Mouse (Mus musculus) ZHBTc4 (cell line): ENCODE data around the gene Rap2c.
A peak's percentile ranks its signal among the peaks of the same experiment; 100 is the strongest.

Experiments used
- DNase-seq: peaks from one replicate; pipeline ENCODE4 v3.0.0-alpha.2; 2011; ENCODE audit warnings: low read depth, low spot score

Gene Rap2c

DNA sequence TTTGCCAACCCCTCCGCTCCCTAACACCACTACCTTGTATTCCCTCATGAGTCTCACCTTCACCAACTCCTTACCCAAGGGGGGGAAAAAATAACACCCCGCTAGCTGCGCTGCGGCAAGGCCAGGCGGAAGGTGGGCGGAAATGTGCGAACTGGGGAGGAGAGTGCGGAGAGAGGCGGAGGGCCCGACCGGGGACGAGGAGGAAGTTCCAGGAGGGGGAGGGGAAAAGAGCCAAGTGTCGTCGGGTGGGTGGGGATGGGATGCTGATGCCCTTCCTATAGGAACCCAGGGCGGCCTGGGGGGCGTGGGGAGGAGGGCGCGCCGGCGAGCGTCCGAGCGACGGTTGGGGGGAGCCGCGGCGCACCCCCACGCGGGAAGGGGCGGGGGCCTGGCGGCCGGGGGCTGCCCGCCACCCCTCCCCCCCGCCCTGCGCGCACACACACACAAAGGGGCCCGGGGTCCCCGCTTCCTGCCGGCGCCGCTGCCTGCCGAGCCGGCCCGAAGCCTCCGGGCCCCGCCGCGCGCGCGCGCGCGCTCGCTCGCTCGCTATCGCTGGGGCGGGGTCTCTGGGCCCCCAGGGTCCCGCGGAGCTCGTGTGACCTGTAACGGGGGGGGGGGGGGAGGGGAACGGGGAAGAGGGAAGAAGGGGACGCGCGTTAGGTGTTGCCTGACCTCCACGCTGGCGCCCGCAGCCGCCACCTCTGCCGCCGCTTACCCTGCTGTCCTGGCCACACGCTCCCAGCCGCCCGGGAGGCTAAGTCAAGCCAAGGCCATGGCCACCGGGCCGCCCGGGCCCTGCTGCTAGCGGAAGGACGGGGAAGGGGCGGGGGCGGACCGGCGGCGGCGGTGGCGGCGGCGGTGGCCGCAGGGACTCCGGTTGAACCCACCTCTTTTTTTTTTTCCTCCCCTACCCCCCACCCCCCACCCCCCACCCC lies at the start of gene Rap2c:
Gene Rap2c, minus strand, starts transcription at position 168 of the 935 bp plus-strand sequence.
- peak; percentile 88 for DNase-seq

DNA sequence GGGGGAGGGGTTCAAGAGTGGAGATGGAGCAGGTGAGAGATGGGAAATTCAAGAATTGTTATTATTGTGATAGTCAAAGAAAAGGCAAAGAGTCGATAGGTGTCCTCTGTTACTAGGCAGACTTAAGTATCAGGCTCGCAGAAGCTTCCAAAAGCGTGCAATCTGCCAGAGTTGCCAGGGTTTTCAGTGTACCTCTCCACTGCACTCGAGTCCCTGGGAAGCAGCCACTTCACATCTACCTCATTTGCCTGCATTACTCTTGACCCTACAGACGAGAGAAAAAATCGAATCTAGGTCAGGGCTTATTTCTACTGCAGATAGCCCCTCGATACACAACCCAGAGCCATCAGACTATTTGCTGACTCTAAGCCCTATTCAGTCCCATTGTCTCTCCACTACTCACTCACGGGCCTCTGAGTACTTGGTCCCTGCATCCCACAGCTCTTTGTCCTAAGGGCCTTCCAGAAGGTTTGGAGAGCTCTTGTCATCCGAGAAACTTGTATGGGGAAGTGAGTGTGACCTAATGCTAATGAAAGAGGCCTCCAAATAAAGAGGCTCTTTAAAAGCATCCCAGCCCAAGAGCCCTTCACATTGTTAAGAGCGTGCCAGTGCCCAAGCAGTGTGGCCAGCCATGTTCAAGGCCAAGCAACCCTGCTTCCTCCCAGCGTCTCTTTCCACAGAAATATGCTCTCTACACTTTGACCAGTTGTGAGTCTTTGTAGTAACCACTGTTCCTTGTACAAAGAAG lies 48.9 kb upstream of the Rap2c start:
- DNase-seq: no peak

DNA sequence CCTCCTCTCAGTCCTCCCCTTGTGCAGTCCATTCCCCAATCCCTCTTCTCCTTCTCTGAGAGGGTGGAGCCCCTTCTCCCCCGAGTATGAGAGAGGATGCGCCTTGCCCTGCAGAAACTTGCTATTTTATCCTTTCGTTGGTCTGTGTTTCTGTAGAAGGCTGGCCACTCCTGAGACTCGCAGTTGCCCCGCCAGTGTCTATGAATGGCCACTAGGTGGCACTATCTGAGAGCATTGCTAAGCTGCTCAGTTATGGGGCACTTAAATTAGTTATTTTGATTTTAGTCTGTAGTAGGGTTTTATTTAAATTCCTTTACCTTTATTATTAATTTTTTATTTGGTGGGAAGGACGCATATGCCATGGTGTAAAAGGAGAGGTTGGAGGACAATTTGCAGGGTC lies 48.0 kb upstream of the Rap2c start:
- DNase-seq: peak; percentile 50

- DNase-seq: peak; percentile 5
These were observed 47.4 kb upstream of the Rap2c start for GRCm38 (mm10) chrX:51065158-51065664.

- DNase-seq: no peak
These were observed 42.4 kb upstream of the Rap2c start for GRCm38 (mm10) chrX:51060220-51060619.

DNA sequence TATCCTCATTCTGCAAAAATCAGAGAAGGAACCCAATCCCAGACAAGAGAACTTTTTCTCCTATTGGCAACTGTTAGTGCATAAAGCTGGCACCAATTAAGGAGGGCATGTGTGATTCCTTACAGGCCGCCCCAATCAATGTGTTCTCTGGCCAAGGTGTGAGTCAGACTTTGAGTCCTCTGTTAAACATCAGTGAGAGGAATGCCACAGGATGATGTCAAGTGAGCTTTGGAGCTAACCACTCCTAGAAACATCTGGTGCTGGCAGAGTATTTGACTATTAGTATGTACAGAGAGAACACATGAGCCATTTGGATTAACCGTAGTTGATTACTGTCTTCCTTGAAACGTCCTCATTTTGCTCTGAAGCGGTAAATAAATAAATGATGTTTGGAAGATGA lies 40.9 kb upstream of the Rap2c start:
- DNase-seq: no peak

- DNase-seq: no peak
These were observed 40.5 kb upstream of the Rap2c start for GRCm38 (mm10) chrX:51058317-51058716.

DNA sequence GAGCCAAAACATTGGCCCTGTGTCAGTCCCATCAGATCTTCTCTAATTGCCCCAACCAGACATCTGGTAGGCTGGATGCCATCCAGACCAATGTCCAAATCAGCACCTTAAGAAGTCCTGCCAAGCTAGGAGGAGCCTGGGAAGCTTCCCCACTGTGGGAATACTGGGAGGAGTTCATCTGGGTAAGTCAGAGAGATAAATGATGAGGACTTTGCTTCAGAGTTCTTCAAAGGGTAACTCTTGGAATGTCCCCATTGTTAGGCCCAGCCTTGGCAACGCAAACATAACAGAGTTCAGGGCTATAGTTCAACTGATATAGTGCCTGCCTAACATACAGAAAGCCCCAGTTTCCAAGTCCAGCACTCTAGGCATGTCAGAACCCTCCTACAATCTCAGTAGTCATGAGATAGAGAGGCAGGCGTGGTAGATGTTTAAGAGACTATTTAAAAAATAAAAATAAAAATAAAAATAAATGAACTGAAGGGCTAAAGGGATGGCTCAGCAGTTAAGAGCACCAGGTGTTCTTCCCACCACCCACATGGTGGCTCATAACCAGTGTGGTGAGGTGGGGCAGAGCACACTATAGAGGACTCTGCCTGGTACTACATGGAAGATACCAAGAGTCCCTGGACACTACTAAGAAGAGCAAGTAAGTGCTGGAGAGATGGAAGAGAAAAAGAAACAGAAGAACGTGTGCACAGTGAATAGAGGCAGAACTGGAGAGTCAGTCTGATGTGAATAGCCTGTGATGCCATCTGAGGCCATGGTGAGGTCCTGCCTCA lies 34.1 kb upstream of the Rap2c start:
- no peak for DNase-seq

- DNase-seq: peak; percentile 50
These were observed 17.9 kb upstream of the Rap2c start for GRCm38 (mm10) chrX:51035678-51036209.

DNA sequence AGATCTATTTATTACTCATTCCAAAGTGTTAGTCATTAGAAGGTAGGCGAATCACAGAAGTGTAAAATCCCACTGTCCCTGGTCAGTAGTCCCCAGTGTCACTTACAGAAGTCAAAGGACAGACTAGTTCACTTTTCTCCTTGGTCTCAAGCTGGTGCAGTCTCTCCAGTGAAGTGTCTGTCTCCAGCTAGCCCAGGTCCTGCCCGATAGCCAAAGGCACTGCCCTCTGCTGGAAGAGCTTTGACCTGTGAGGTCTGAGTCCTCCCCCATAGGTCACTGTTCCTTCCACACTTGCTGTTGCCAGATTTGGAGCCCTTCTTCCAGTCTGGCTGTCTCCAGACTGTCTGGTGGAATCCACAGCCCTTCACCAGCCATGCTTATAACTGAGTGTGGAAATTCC lies 2.1 kb upstream of the Rap2c start:
- DNase-seq: peak; percentile 40

- DNase-seq: peak; percentile 89
These were observed 965 bp upstream of the Rap2c start for GRCm38 (mm10) chrX:51018786-51019179.

DNA sequence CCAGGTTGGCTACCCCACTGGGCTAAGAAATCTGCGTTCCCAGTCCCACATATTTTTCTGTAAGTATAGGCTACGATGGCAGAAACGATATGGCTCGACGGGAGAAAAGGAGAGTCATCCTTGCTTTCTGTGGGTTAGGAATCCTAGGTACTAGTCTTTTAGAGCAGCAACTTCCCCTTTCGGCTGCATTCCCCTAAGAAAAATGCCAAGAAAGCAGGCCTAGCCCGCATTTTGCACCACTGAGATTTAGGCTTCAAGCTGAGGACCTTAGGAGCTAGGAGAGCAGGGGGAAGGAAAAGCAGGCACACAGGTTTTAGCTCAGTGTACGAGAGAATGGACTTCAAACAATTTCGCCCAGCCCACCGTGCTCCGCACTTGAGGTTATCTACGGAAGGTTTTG lies 892 bp downstream of the Rap2c start:
- DNase-seq: peak; percentile 13

DNA sequence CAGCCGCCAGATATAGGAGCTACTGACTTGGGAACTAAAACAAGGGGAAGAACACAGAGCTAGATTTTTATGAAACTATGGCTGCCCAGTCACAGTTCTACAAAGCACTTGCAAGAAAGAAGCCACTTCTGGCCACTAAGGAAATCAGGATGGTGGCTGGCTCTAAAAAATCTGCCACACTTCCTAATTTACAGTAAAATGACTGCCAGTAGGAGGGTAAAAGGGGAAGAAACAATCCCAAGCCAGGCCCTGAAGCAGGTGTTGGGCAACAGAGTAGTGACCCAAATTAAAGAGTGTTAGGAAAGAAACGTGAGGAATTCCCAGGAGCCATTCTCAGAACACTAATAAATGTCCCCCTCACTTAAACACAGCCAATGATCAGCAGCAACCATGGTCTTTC lies 5.5 kb downstream of the Rap2c start:
- DNase-seq: no peak

GRCm38 (mm10) chrX:51010323-51010722 lies 7.5 kb downstream of the Rap2c start:
- DNase-seq: no peak

GRCm38 (mm10) chrX:51000791-51001190 lies 17.0 kb downstream of the Rap2c start:
- no peak for DNase-seq

GRCm38 (mm10) chrX:50995310-50995709 lies 22.5 kb downstream of the Rap2c start:
- no peak for DNase-seq

DNA sequence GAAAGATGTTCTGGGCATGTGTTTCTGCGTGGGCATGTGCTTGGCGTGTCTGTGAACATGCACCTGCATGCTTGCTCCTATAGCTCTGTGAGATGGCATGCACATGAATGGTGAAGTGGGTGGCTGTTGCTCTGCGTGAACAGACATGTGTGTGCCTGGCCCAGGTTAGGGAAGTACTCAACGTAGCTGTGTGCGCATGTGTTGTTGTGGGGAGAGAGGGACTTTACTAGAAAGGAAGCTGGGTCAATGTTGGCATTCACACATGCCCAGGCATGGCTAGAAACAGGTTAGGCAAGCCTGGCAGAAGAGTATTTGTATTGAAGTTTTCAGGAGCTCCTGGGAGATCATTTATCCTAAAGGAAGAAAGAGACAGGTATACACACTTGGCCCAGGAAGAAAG lies 26.5 kb downstream of the Rap2c start:
- no peak for DNase-seq

DNA sequence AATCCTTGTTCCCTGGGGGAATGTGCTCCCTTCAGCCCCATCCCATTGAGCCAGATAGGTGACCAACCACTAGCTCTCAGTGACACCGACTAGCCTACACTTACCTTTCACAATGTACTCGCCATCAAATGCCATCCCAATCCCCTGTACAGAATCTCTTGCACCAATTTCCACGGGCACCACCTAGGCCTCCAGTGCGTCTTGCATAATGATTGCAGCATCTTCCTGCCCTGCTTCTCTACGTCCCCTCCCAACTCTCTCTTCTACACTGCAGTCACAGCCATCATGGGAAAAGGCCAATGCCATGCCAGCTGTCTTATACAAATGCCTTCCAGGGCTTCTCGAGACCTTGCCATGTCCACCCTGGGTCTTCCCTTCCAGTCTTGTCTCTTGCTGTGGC lies 27.9 kb downstream of the Rap2c start:
- DNase-seq: no peak

DNA sequence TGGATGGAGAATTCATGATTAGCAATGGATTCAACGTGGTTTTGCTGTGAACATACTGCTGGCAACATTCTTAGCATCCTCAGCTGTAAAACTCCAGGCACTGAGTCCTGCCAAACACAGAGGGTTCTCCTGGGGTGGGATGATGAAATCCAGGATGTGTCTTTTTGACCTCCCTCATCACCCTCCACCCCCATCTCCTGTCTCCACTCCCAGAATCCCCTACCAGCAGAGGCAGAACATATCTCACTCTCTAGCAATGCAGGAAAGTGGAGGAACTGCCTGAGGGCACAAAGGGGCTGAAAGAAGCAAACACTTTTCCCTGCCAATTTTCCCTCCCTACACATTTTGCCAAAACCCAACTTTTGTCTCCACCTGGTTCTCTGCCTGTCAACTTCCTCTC lies 29.2 kb downstream of the Rap2c start:
- no peak for DNase-seq

DNA sequence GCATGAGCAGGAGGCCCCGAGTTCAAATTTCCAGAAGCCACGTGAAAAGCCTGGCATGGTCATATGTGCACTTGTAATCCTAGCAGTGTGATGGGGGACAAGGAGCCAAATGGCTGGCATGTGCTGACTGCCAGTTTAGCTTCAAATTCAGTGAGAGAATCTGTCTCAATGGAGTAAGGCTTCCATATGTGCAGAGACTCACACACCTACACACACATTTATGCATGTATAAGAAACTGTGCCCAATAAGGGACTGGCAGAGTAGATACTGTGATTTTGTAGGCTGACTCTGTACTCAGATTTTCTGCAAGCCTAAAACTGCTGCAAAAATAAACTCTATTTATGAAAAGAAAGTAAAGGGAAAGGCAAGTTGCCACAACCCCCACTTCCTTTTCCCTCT lies 39.4 kb downstream of the Rap2c start:
- DNase-seq: no peak

GRCm38 (mm10) chrX:50972145-50972544 lies 45.7 kb downstream of the Rap2c start:
- no peak for DNase-seq

GRCm38 (mm10) chrX:50969907-50970306 lies 47.9 kb downstream of the Rap2c start:
- no peak for DNase-seq
